In genomic region chr14:21985981-21986732, GRCm38 (mm10) we compare ENCODE assay signal across 8 mouse cellular contexts. TPM values are rescaled to one million over a fixed set of nuclear protein-coding genes. Genes with fewer than 3 reads are reported as not detected.
DNase-seq lines count a peak whose midpoint lies in the region; ATAC-seq lines count a peak whose summit lies in the region.

No protein-coding gene starts in this region.

- ATAC-seq in granulocyte monocyte progenitor cell, adult 5-6 weeks (replicated peaks; ENCODE audit: poor library complexity, severe bottlenecking): peak; percentile 48
- ATAC-seq in erythroblast, adult 5-6 weeks (replicated peaks; ENCODE audit: low FRiP score, poor library complexity, severe bottlenecking): no peak

- DNase-seq in adrenal gland, adult 2 months: peak; percentile 93
- peak; percentile 78 for DNase-seq in embryo, embryonic 10.5 days (ENCODE audit: low spot score)
- DNase-seq in kidney, adult 11 months: peak; percentile 75
- DNase-seq in left cerebral cortex, postnatal 4 days: peak; percentile 91
- peak; percentile 80 for DNase-seq in mesoderm, embryonic 11.5 days (ENCODE audit: low read depth, low spot score)
- DNase-seq in skeletal muscle tissue, adult 2 months (ENCODE audit: low read depth, low spot score): peak; percentile 78

- intact Hi-C loops in left cerebral cortex, postnatal 4 days (cut with DNase I): loop anchor here (5.0 to 10.0 kb wide), 5 partner anchors 456 to 1416 kb away; no protein-coding TSS in a partner anchor

RNA-seq across cellular contexts. Expression of gene Zfp503, which starts 3.2 kb away (rescaled TPM):
- 10 to 100 TPM; 19.4 to 34.1 TPM for total RNA-seq in adrenal gland, adult 2 months (2021)
- polyA plus RNA-seq in adrenal gland, adult 2 months (2012; rRNA removed): 101 and 106 TPM in 2 replicates
- not detected in 2 replicates for total RNA-seq in granulocyte monocyte progenitor cell, adult 5-6 weeks (2014; fragmentation: Nextera tagmentation)
- total RNA-seq in granulocyte monocyte progenitor cell, adult 5-6 weeks (2017): 0.04 and 0.05 TPM in 2 replicates
- 1 to 10 TPM; 2.2 to 4.8 TPM for total RNA-seq in left cerebral cortex, postnatal 4 days (2021)
- total RNA-seq in erythroblast, adult 5-6 weeks (2015; ENCODE audit: low replicate concordance): 0.38 TPM in 1 of 2 replicates, not detected in the other
- 0.60 TPM in 1 of 2 replicates, not detected in the other for total RNA-seq in erythroblast, adult 5-6 weeks (2017; ENCODE audit: low replicate concordance)

RNA-seq across cellular contexts. Expression of gene Lrmda, which starts 33.4 kb away (rescaled TPM):
- total RNA-seq in adrenal gland, adult 2 months (2021): 1 to 10 TPM; 2.7 to 8.6 TPM
- polyA plus RNA-seq in adrenal gland, adult 2 months (2012; rRNA removed): 0.89 and 0.92 TPM in 2 replicates
- 30.9 and 34.8 TPM in 2 replicates for total RNA-seq in granulocyte monocyte progenitor cell, adult 5-6 weeks (2014; fragmentation: Nextera tagmentation)
- 19.3 and 23.4 TPM in 2 replicates for total RNA-seq in granulocyte monocyte progenitor cell, adult 5-6 weeks (2017)
- total RNA-seq in left cerebral cortex, postnatal 4 days (2021): under 1 TPM in 1 of 2 experiments, not detected in 1; 0.74 TPM
- 2.1 TPM in 1 of 2 replicates, not detected in the other for total RNA-seq in erythroblast, adult 5-6 weeks (2015; ENCODE audit: low replicate concordance)
- 1.5 and 16.0 TPM in 2 replicates for total RNA-seq in erythroblast, adult 5-6 weeks (2017; ENCODE audit: low replicate concordance)
